Mouse (Mus musculus) spleen, adult 2 months (tissue): Measurements from ENCODE around the gene Cyren.

ENCODE experiments used
- CTCF ChIP-seq: fragments of 200-500 bp; IDR thresholded peaks from 2 replicates; pipeline ENCODE4 v1.5.1; 2011; ENCODE audit warnings: mild to moderate bottlenecking, inconsistent platforms; ENCODE audit not compliant: insufficient read depth, insufficient read length, insufficient replicate concordance; ENCODE audit errors: extremely low read depth
- POLR2A ChIP-seq: fragments of 200-500 bp; IDR thresholded peaks from 2 replicates; pipeline ENCODE4 v1.6.1; 2011; ENCODE audit warnings: low read depth, low read length, inconsistent platforms

- TF ChIP-seq POLR2A: no peak
- no peak for TF ChIP-seq CTCF
These were observed 1.4 kb upstream of the Cyren start for GRCm38 (mm10) chr6:34879101-34879740.
